Mouse (Mus musculus) layer of hippocampus, adult 9-10 months (tissue): Measurements from ENCODE around the gene Trnt1.
A peak's percentile ranks its signal among the peaks of the same experiment; 100 is the strongest.

Experiments used
- DNase-seq: peaks from one replicate; pipeline ENCODE4 v3.0.0; 2022; ENCODE audit warnings: low spot score

Gene Trnt1

GRCm38 (mm10) chr6:106787138-106787537 is 18.2 kb downstream of the Trnt1 start:
- DNase-seq: no peak

- DNase-seq: no peak
Measured at GRCm38 (mm10) chr6:106791429-106791828, 22.5 kb downstream of the Trnt1 start.

- DNase-seq: no peak
Measured at GRCm38 (mm10) chr6:106792486-106792885, 23.6 kb downstream of the Trnt1 start.

GRCm38 (mm10) chr6:106793088-106793487 is 24.2 kb downstream of the Trnt1 start:
- no peak for DNase-seq

- no peak for DNase-seq
Measured at GRCm38 (mm10) chr6:106793621-106794020, 24.7 kb downstream of the Trnt1 start.

- no peak for DNase-seq
Measured at GRCm38 (mm10) chr6:106794094-106794814, 25.3 kb downstream of the Trnt1 start.

GRCm38 (mm10) chr6:106799333-106800226 is 30.7 kb downstream of the Trnt1 start, which contains the start of gene Crbn:
Crbn (minus strand) TSS chr6:106800077.
- DNase-seq: peak; percentile 76

GRCm38 (mm10) chr6:106800227-106800557 is 31.3 kb downstream of the Trnt1 start:
- no peak for DNase-seq

GRCm38 (mm10) chr6:106804904-106805303 is 36.0 kb downstream of the Trnt1 start:
- peak; percentile 45 for DNase-seq

- DNase-seq: no peak
Measured at GRCm38 (mm10) chr6:106809161-106809560, 40.2 kb downstream of the Trnt1 start.

GRCm38 (mm10) chr6:106810686-106811085 is 41.8 kb downstream of the Trnt1 start:
- no peak for DNase-seq

GRCm38 (mm10) chr6:106819246-106819645 is 50.3 kb downstream of the Trnt1 start:
- no peak for DNase-seq

- DNase-seq: no peak
Measured at GRCm38 (mm10) chr6:106819906-106820305, 51.0 kb downstream of the Trnt1 start.

- no peak for DNase-seq
Measured at GRCm38 (mm10) chr6:106820566-106820965, 51.6 kb downstream of the Trnt1 start.

- peak; percentile 55 for DNase-seq
Measured at GRCm38 (mm10) chr6:106822329-106822728, 53.4 kb downstream of the Trnt1 start.
